Mouse (Mus musculus): ENCODE measurements at regions not wholly inside any gene's neighbourhood (a gene's known extent, or its start where the extent isn't known, plus 50 kb on each side); places are given as distances from the start of the nearest gene placed in this dataset.

DNA sequence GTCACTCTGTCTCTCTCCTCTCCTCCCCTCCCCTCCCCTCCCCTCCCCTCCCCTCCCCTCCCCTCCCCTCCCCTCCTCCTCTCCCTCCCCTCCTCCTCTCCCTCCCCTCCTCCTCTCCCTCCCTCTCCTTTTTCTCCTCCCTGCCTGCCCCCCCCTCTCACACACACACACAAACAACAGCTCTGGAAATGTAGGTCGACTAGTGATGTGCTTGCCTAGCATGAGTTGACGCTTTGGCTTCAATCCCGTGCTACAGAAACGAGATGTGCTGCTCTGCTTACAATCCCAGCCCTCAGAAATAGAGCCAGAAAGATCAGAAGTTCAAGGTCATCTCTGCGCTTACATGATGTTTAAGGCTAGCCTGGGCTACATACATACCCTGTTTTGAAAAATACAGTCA, 254.9 kb downstream of the Bcor start:
- TF ChIP-seq CTCF (IDR thresholded peaks at IDR 0.05; ENCODE audit: low read depth, low read length) (no peak), POLR2A (IDR thresholded peaks at IDR 0.05; ENCODE audit: extremely low read depth, insufficient read depth, low read length) (no peak)
- H3K27me3 ChIP-seq (ENCODE audit: control insufficient read depth, insufficient read depth, low read length): no peaks in the 10 kb centered on the region
- H3K4me1 ChIP-seq (ENCODE audit: control insufficient read depth, insufficient read depth, low read length): peaks cover 2% of the 10 kb centered on the region
- no peak overlapping the region for H3K9ac ChIP-seq (ENCODE audit: low read depth, low read length)
- no peak overlapping the region for H3K27ac ChIP-seq (replicated peaks; ENCODE audit: insufficient read depth, low read depth, low read length)
- no peak overlapping the region for H3K4me3 ChIP-seq (ENCODE audit: insufficient read depth, low read depth, low read length)
- no peak for DNase-seq (ENCODE audit: extremely low read depth, low read depth, low spot score)
- 20% methylated on average over 4 of the region's 5 CpGs for WGBS
- H3K36me3 ChIP-seq (ENCODE audit: control insufficient read depth, insufficient read depth, low read length): no peaks in the 10 kb centered on the region
- no peaks in the 10 kb centered on the region for H3K79me2 ChIP-seq (ENCODE audit: control insufficient read depth, insufficient read depth, low read length)

GRCm38 (mm10) chrX:11907167-11907566, 253.0 kb downstream of the Bcor start:
- TF ChIP-seq CTCF (IDR thresholded peaks at IDR 0.05; ENCODE audit: low read depth, low read length): no peak
- TF ChIP-seq POLR2A (IDR thresholded peaks at IDR 0.05; ENCODE audit: extremely low read depth, insufficient read depth, low read length): no peak
- Histone ChIP-seq H3K4me1 (ENCODE audit: control insufficient read depth, insufficient read depth, low read length) (peaks cover 2% of the 10 kb centered on the region), H3K27ac (replicated peaks; ENCODE audit: insufficient read depth, low read depth, low read length) (no peak overlapping the region), H3K79me2 (ENCODE audit: control insufficient read depth, insufficient read depth, low read length) (no peaks in the 10 kb centered on the region), H3K36me3 (ENCODE audit: control insufficient read depth, insufficient read depth, low read length) (no peaks in the 10 kb centered on the region), H3K27me3 (ENCODE audit: control insufficient read depth, insufficient read depth, low read length) (no peaks in the 10 kb centered on the region), H3K9ac (ENCODE audit: low read depth, low read length) (no peak overlapping the region), H3K4me3 (ENCODE audit: insufficient read depth, low read depth, low read length) (no peak overlapping the region)
- 74% methylated on average over 6 of the region's 6 CpGs for WGBS
- no peak for DNase-seq (ENCODE audit: extremely low read depth, low read depth, low spot score)

DNA sequence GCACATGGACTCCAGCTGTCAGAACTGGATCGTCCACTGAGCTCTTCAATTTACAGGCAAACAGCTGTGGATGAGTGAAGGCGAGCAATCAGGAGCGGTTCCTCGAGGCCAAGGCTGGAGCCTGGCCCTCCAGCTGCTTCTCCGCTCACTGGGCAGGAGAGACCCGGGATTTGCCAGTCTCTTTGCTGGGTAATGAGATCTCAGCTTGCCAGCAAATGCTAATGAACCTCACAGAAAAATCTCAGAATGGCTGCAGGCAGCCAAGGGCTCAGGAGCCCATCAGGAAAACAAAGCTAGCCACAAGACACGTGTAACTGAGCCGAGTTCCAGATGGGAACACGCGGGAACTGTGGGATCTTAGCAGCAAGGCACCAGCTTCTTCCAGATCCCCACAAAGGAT, 244.2 kb downstream of the Bcor start:
- TF ChIP-seq CTCF (IDR thresholded peaks at IDR 0.05; ENCODE audit: low read depth, low read length) (no peak), POLR2A (IDR thresholded peaks at IDR 0.05; ENCODE audit: extremely low read depth, insufficient read depth, low read length) (no peak)
- no peaks in the 10 kb centered on the region for H3K79me2 ChIP-seq (ENCODE audit: control insufficient read depth, insufficient read depth, low read length)
- H3K4me1 ChIP-seq (ENCODE audit: control insufficient read depth, insufficient read depth, low read length): no peaks in the 10 kb centered on the region
- DNase-seq (ENCODE audit: extremely low read depth, low read depth, low spot score): no peak
- H3K4me3 ChIP-seq (ENCODE audit: insufficient read depth, low read depth, low read length): no peak overlapping the region
- 92% methylated on average over 10 of the region's 10 CpGs for WGBS
- H3K9ac ChIP-seq (ENCODE audit: low read depth, low read length): no peak overlapping the region
- H3K27ac ChIP-seq (replicated peaks; ENCODE audit: insufficient read depth, low read depth, low read length): no peak overlapping the region
- no peaks in the 10 kb centered on the region for H3K36me3 ChIP-seq (ENCODE audit: control insufficient read depth, insufficient read depth, low read length)
- H3K27me3 ChIP-seq (ENCODE audit: control insufficient read depth, insufficient read depth, low read length): no peaks in the 10 kb centered on the region

GRCm38 (mm10) chrX:11920231-11920630, 239.9 kb downstream of the Bcor start:
- H3K4me1 ChIP-seq (ENCODE audit: control insufficient read depth, insufficient read depth, low read length): peaks cover 5% of the 10 kb centered on the region; the same call in 1 of the 2 replicates
- TF ChIP-seq POLR2A (IDR thresholded peaks at IDR 0.05; ENCODE audit: extremely low read depth, insufficient read depth, low read length): no peak
- no peak for TF ChIP-seq CTCF (IDR thresholded peaks at IDR 0.05; ENCODE audit: low read depth, low read length)
- H3K79me2 ChIP-seq (ENCODE audit: control insufficient read depth, insufficient read depth, low read length): no peaks in the 10 kb centered on the region
- no peak for DNase-seq (ENCODE audit: extremely low read depth, low read depth, low spot score)
- no peaks in the 10 kb centered on the region for H3K36me3 ChIP-seq (ENCODE audit: control insufficient read depth, insufficient read depth, low read length)
- H3K27ac ChIP-seq (replicated peaks; ENCODE audit: insufficient read depth, low read depth, low read length): no peak overlapping the region
- H3K27me3 ChIP-seq (ENCODE audit: control insufficient read depth, insufficient read depth, low read length): no peaks in the 10 kb centered on the region
- no peak overlapping the region for H3K4me3 ChIP-seq (ENCODE audit: insufficient read depth, low read depth, low read length)
- 59% methylated on average over 2 of the region's 2 CpGs for WGBS
- no peak overlapping the region for H3K9ac ChIP-seq (ENCODE audit: low read depth, low read length)

DNA sequence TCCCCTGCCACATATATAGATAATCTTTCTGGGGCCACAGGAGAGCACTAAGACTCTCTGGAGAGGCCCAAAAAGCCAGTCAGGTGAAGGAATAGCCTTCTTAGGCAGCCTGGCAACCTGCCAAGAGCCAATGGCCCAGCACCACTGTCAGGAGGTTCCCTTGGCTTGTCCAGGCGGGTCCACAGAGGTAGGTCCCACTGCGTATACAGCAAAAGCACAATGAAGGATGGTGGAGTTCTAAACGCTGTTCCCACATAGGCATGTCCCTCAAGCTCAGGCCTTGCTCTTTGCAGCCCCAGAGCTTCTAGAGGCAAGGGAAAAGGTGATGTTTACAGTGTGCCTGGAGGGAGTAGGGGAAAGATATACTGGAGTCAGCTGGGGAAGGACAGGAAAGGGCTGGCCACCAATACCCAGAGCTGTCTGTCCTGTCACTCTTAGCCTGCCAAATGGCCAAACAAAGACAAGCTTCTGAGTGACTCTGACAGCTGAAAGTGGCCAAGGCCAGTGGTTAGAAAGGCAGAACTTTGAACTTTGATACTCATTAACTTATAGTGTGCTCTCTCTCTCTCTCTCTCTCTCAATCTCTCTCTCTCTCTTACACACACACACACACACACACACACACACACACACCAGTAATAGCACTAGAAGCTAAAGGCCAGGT, 235.4 kb downstream of the Bcor start:
- TF ChIP-seq POLR2A (IDR thresholded peaks at IDR 0.05; ENCODE audit: extremely low read depth, insufficient read depth, low read length) (no peak), CTCF (IDR thresholded peaks at IDR 0.05; ENCODE audit: low read depth, low read length) (no peak)
- H3K27ac ChIP-seq (replicated peaks; ENCODE audit: insufficient read depth, low read depth, low read length): no peak overlapping the region

GRCm38 (mm10) chrX:11926868-11927535, 233.2 kb downstream of the Bcor start:
- no peaks in the 10 kb centered on the region for H3K79me2 ChIP-seq (ENCODE audit: control insufficient read depth, insufficient read depth, low read length)
- WGBS: 92% methylated on average over 10 of the region's 10 CpGs
- H3K27me3 ChIP-seq (ENCODE audit: control insufficient read depth, insufficient read depth, low read length): no peaks in the 10 kb centered on the region
- H3K9ac ChIP-seq (ENCODE audit: low read depth, low read length): no peak overlapping the region
- H3K27ac ChIP-seq (replicated peaks; ENCODE audit: insufficient read depth, low read depth, low read length): no peak overlapping the region
- H3K4me3 ChIP-seq (ENCODE audit: insufficient read depth, low read depth, low read length): no peak overlapping the region
- H3K36me3 ChIP-seq (ENCODE audit: control insufficient read depth, insufficient read depth, low read length): no peaks in the 10 kb centered on the region
- DNase-seq (ENCODE audit: extremely low read depth, low read depth, low spot score): no peak
- TF ChIP-seq POLR2A (IDR thresholded peaks at IDR 0.05; ENCODE audit: extremely low read depth, insufficient read depth, low read length) (no peak), CTCF (IDR thresholded peaks at IDR 0.05; ENCODE audit: low read depth, low read length) (no peak)
- peaks cover 5% of the 10 kb centered on the region; the same call in 1 of the 2 replicates for H3K4me1 ChIP-seq (ENCODE audit: control insufficient read depth, insufficient read depth, low read length)

More for the DNA sequence above, 235.4 kb downstream of the Bcor start:
- peak; percentile 84 for DNase-seq (ENCODE audit: extremely low read depth, low read depth, low spot score)
- H3K27me3 ChIP-seq (ENCODE audit: control insufficient read depth, insufficient read depth, low read length): no peaks in the 10 kb centered on the region
- H3K79me2 ChIP-seq (ENCODE audit: control insufficient read depth, insufficient read depth, low read length): no peaks in the 10 kb centered on the region
- no peak overlapping the region for H3K9ac ChIP-seq (ENCODE audit: low read depth, low read length)
- H3K4me1 ChIP-seq (ENCODE audit: control insufficient read depth, insufficient read depth, low read length): peaks cover 5% of the 10 kb centered on the region; the same call in 1 of the 2 replicates
- H3K36me3 ChIP-seq (ENCODE audit: control insufficient read depth, insufficient read depth, low read length): no peaks in the 10 kb centered on the region
- no peak overlapping the region for H3K4me3 ChIP-seq (ENCODE audit: insufficient read depth, low read depth, low read length)
- 38% methylated on average over 3 of the region's 3 CpGs for WGBS
